9 mouse cellular contexts compared by ENCODE assay signal in the genomic region with DNA sequence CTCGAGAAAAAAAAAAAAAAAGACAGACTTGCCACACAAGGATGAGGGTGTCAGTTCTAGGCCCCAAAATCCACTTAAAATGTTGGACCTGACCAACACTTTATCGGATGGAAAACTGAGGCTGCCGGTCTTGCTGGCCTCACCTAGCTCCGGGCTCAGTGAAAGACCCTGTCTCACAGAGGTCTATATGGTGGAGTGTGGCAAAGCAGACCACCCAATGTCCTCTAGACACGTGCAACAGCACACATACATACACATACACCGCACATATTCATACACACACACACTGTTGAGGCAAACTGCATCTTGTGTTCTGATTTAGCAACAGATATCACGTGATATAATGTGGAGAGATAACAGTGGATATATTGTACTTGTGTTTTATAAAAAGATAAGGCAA. TPM values are rescaled to one million over a fixed set of nuclear protein-coding genes. Genes with fewer than 3 reads are reported as not detected.
DNase-seq lines count a peak whose midpoint lies in the region; ATAC-seq and TF ChIP-seq lines count a peak whose summit lies in the region.
"Had no signal": no experiment of that assay in that cellular context is flagged by ENCODE, and none has a peak within 500 bp of the region (broad histone marks: within the 10 kb centered on the region; RNA-seq: fewer than 3 reads in every experiment).

No protein-coding gene starts in this region.

- peak overlapping the region; percentile 54 for H3K4me2 ChIP-seq in midbrain, embryonic 11.5 days
- no peak overlapping the region for H3K4me2 ChIP-seq in midbrain, postnatal 0 days (ENCODE audit: low read depth, low read length, poor library complexity, severe bottlenecking)
- peak overlapping the region; percentile 56 for H3K4me2 ChIP-seq in limb, embryonic 13.5 days (replicated peaks)

- peak overlapping the region; percentile 64; the same call in 1 of the 2 replicates for H3K9ac ChIP-seq in midbrain, embryonic 11.5 days (ENCODE audit: low read length)
- no peak overlapping the region for H3K9ac ChIP-seq in midbrain, postnatal 0 days (replicated peaks; ENCODE audit: low read length, poor library complexity, severe bottlenecking)
- H3K9ac ChIP-seq in limb, embryonic 13.5 days, result peak overlapping the region; percentile 54; the same call in 1 of the 2 replicates

- peak overlapping the region; percentile 54; the same call in 1 of the 2 replicates for H3K4me3 ChIP-seq in heart, embryonic 10.5 days
- peak overlapping the region; percentile 28; the same call in 1 of the 2 replicates for H3K4me3 ChIP-seq in midbrain, embryonic 11.5 days (ENCODE audit: low read depth, low read length)
- H3K4me3 ChIP-seq in midbrain, postnatal 0 days (ENCODE audit: low read depth, low read length), result no peak overlapping the region
- no peak overlapping the region; the same call in 1 of the 2 replicates for H3K4me3 ChIP-seq in limb, embryonic 13.5 days

- no peaks in the 10 kb centered on the region for H3K36me3 ChIP-seq in heart, embryonic 10.5 days
- no peaks in the 10 kb centered on the region for H3K36me3 ChIP-seq in midbrain, embryonic 11.5 days (ENCODE audit: control insufficient read depth, insufficient read depth, low read length)
- H3K36me3 ChIP-seq in midbrain, postnatal 0 days (ENCODE audit: insufficient read depth, low read length), result no peaks in the 10 kb centered on the region
- H3K36me3 ChIP-seq in limb, embryonic 13.5 days, result no peaks in the 10 kb centered on the region

- ATAC-seq in midbrain, embryonic 11.5 days (ENCODE audit: low FRiP score), result peak; percentile 53
- ATAC-seq in midbrain, postnatal 0 days (ENCODE audit: low FRiP score), result no peak
- no peak for ATAC-seq in limb, embryonic 13.5 days (ENCODE audit: low FRiP score, low read depth)

- TF ChIP-seq CTCF in midbrain, postnatal 0 days (IDR thresholded peaks at IDR 0.05), result no peak

- DNase-seq in heart, embryonic 10.5 days (ENCODE audit: low spot score), result no peak
- no peak for DNase-seq in heart, postnatal 25 days (ENCODE audit: low spot score)
- no peak for DNase-seq in midbrain, embryonic 11.5 days (ENCODE audit: low spot score, missing footprints)
- DNase-seq in midbrain, postnatal 0 days (ENCODE audit: low spot score), result no peak
- no peak for DNase-seq in spleen, adult 18-20 months
- no peak for DNase-seq in embryo, embryonic 10.5 days (ENCODE audit: low spot score)
- DNase-seq in urinary bladder, postnatal 36 days (ENCODE audit: low spot score in 2 of 2), result no peak
- DNase-seq: B cell, adult 2 months had no signal

- intact Hi-C loops in heart, postnatal 25 days (cut with DNase I), result loop anchor here (5.0 kb wide), 2 partner anchors 139 to 154 kb away; no protein-coding TSS in a partner anchor

- 0 out of 2 replicates have a peak, but pooled peaks cover 6% of the 10 kb centered on the region for H3K27me3 ChIP-seq in heart, embryonic 10.5 days (ENCODE audit: insufficient read depth, poor library complexity, severe bottlenecking)
- no peaks in the 10 kb centered on the region for H3K27me3 ChIP-seq in midbrain, embryonic 11.5 days (ENCODE audit: control insufficient read depth, insufficient read depth, low read length)
- peaks cover 3% of the 10 kb centered on the region; the same call in 1 of the 2 replicates for H3K27me3 ChIP-seq in midbrain, postnatal 0 days (ENCODE audit: insufficient read depth, low read length)
- H3K27me3 ChIP-seq in limb, embryonic 13.5 days, result peaks cover 5% of the 10 kb centered on the region

- H3K9me3 ChIP-seq in heart, embryonic 10.5 days, result no peaks in the 10 kb centered on the region
- H3K9me3 ChIP-seq in midbrain, embryonic 11.5 days (ENCODE audit: control insufficient read depth, low read length), result no peaks in the 10 kb centered on the region
- no peaks in the 10 kb centered on the region for H3K9me3 ChIP-seq in midbrain, postnatal 0 days (ENCODE audit: low read length)
- H3K9me3 ChIP-seq in limb, embryonic 13.5 days, result no peaks in the 10 kb centered on the region; the same call in 1 of the 2 replicates

- no peak overlapping the region; the same call in 1 of the 2 replicates for H3K27ac ChIP-seq in heart, embryonic 10.5 days
- no peak overlapping the region for H3K27ac ChIP-seq in midbrain, embryonic 11.5 days (ENCODE audit: low read depth, low read length)
- H3K27ac ChIP-seq in midbrain, postnatal 0 days (ENCODE audit: low read depth, low read length), result no peak overlapping the region
- no peak overlapping the region for H3K27ac ChIP-seq in limb, embryonic 13.5 days

- H3K4me1 ChIP-seq in heart, embryonic 10.5 days, result no peaks in the 10 kb centered on the region
- H3K4me1 ChIP-seq in midbrain, embryonic 11.5 days (ENCODE audit: control insufficient read depth, insufficient read depth, low read length), result peaks cover 3% of the 10 kb centered on the region; the same call in 1 of the 2 replicates
- H3K4me1 ChIP-seq in midbrain, postnatal 0 days (ENCODE audit: insufficient read depth, low read length), result no peaks in the 10 kb centered on the region
- H3K4me1 ChIP-seq in limb, embryonic 13.5 days, result peaks cover 6% of the 10 kb centered on the region; the same call in 1 of the 2 replicates

- 47% methylated on average over 7 of the region's 7 CpGs for WGBS in heart, embryonic 10.5 days
- WGBS in midbrain, embryonic 11.5 days, result 29% methylated on average over 7 of the region's 7 CpGs
- 35% methylated on average over 7 of the region's 7 CpGs for WGBS in midbrain, postnatal 0 days
- WGBS in limb, embryonic 13.5 days, result 54% methylated on average over 7 of the region's 7 CpGs

RNA-seq across cellular contexts. Expression of a gene that starts 15.9 kb away (rescaled TPM):
- 8.0 and 13.7 TPM in 2 replicates for polyA plus RNA-seq in heart, embryonic 10.5 days (2016; fragmentation: Nextera tagmentation; extraction: Ambion mirVana)
- total RNA-seq in heart, postnatal 25 days (2021), result 1 to 10 TPM; 4.6 to 5.8 TPM
- 11.1 and 12.0 TPM in 2 replicates for polyA plus RNA-seq in midbrain, embryonic 11.5 days (2014; fragmentation: Nextera tagmentation; extraction: Ambion mirVana)
- total RNA-seq in midbrain, postnatal 0 days (2014; rRNA removed), result 7.0 and 10.5 TPM in 2 replicates
- 8.6 and 10.0 TPM in 2 replicates for polyA plus RNA-seq in midbrain, postnatal 0 days (2015; fragmentation: Nextera tagmentation; extraction: Ambion mirVana)
- polyA plus RNA-seq in limb, embryonic 13.5 days (2015; fragmentation: Nextera tagmentation; extraction: Ambion mirVana), result 9.3 and 9.7 TPM in 2 replicates

RNA-seq across cellular contexts. Expression of a gene that starts 22.4 kb away (rescaled TPM):
- polyA plus RNA-seq in heart, embryonic 10.5 days (2016; fragmentation: Nextera tagmentation; extraction: Ambion mirVana), result 17.3 and 18.4 TPM in 2 replicates
- total RNA-seq in heart, postnatal 25 days (2021), result 10 to 100 TPM in 1 of 2 experiments, 1 to 10 TPM in 1; 9.0 to 11.0 TPM
- polyA plus RNA-seq in midbrain, embryonic 11.5 days (2014; fragmentation: Nextera tagmentation; extraction: Ambion mirVana), result 48.1 and 52.6 TPM in 2 replicates
- 19.4 and 19.9 TPM in 2 replicates for total RNA-seq in midbrain, postnatal 0 days (2014; rRNA removed)
- polyA plus RNA-seq in midbrain, postnatal 0 days (2015; fragmentation: Nextera tagmentation; extraction: Ambion mirVana), result 21.8 and 23.3 TPM in 2 replicates
- polyA plus RNA-seq in limb, embryonic 13.5 days (2015; fragmentation: Nextera tagmentation; extraction: Ambion mirVana), result 26.5 and 27.9 TPM in 2 replicates

Comparison
In these comparisons a context has a peak if more than half of its experiments do, and no peak if none do; other contexts are left out.
1. H3K4me3 ChIP-seq: peak in heart, embryonic 10.5 days (single experiment) and midbrain, embryonic 11.5 days (single experiment); none in midbrain, postnatal 0 days (single experiment) and limb, embryonic 13.5 days (single experiment).